Mouse (Mus musculus): ENCODE measurements around the gene Pakap. TPM values are rescaled to one million over a fixed set of nuclear protein-coding genes. Genes with fewer than 3 reads are reported as not detected.

The Pakap gene
- polyA plus RNA-seq, 1 experiment: 0.63 TPM

DNA sequence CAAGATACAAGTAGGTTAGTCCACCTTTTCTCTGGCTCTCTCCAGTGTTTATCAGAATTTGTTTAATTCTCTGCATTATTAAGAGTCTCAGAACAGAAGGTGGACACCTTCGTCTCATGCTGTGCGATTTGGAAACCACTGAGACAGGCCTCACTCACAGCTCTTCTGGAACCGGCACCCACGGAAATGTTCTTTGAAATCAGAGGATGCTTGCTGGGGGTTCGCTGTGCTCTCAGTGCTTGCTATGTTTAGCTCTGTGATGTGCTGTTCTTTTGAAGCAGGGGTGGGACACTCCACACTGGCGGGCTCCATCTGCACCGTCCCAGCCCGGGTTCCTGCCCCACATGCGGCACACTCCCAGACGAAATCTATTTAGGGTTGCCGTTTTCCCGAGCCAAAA is 88.4 kb downstream of the Pakap start:
- H3K4me1 ChIP-seq: no peaks in the 10 kb centered on the region
- no peak for TF ChIP-seq GATA1 (IDR thresholded peaks at IDR 0.05; ENCODE audit: borderline replicate concordance, low read length)
- TF ChIP-seq FLI1 (IDR thresholded peaks at IDR 0.05; ENCODE audit: low read length): no peak
- H3K9me3 ChIP-seq: peaks cover 13% of the 10 kb centered on the region
- H3K36me3 ChIP-seq (replicated peaks; ENCODE audit: low read length): no peaks in the 10 kb centered on the region
- H3K4me3 ChIP-seq (replicated peaks): no peak overlapping the region
- H3K27me3 ChIP-seq (replicated peaks): no peaks in the 10 kb centered on the region

DNA sequence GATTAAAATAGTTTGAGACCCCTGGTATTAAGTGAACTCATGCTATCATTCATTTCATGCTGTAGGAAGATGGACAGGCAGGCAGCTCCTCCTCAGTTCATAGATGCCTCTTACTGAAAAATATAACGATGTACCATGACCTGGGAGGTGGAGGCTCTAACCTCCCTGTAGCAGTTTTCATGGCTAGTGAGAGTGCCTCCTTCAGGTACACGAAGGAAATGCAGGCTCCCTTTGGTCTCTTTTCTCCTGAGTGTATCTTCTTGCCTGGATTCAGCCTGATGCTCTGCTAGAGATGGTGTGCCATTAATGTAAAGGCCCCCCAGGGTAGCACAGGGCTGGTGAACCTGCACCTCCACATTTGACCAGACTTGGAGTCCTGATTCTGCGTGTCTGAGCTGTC is 88.9 kb downstream of the Pakap start:
- H3K27me3 ChIP-seq (replicated peaks): no peaks in the 10 kb centered on the region
- TF ChIP-seq GATA1 (IDR thresholded peaks at IDR 0.05; ENCODE audit: borderline replicate concordance, low read length) (no peak), FLI1 (IDR thresholded peaks at IDR 0.05; ENCODE audit: low read length) (no peak)
- H3K9me3 ChIP-seq: peaks cover 13% of the 10 kb centered on the region
- no peaks in the 10 kb centered on the region for H3K4me1 ChIP-seq
- H3K36me3 ChIP-seq (replicated peaks; ENCODE audit: low read length): no peaks in the 10 kb centered on the region
- no peak overlapping the region for H3K4me3 ChIP-seq (replicated peaks)

DNA sequence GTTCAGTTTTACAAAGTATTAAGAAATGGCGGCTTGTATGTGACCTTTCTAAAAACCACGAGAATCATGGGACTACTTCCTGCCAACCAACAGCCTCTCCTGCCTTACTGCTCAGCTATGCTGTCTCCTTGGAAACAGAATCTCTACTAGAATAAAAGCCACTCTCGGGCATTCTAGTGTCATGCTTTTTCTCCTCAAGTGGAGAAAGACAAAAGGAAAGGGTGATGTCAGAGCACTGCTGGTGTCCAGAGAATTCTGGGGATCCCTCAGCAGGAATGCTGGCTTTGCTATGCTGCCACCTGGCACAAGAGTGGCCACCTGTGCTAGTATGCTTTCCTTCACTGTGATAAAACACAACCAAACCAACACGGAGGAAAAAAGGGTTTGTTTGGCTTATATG is 92.5 kb downstream of the Pakap start:
- no peaks in the 10 kb centered on the region for H3K4me1 ChIP-seq
- peaks cover 10% of the 10 kb centered on the region for H3K9me3 ChIP-seq
- H3K36me3 ChIP-seq (replicated peaks; ENCODE audit: low read length): no peaks in the 10 kb centered on the region
- TF ChIP-seq FLI1 (IDR thresholded peaks at IDR 0.05; ENCODE audit: low read length): no peak
- no peak for TF ChIP-seq GATA1 (IDR thresholded peaks at IDR 0.05; ENCODE audit: borderline replicate concordance, low read length)
- no peak overlapping the region for H3K4me3 ChIP-seq (replicated peaks)
- H3K27me3 ChIP-seq (replicated peaks): peaks cover 9% of the 10 kb centered on the region

DNA sequence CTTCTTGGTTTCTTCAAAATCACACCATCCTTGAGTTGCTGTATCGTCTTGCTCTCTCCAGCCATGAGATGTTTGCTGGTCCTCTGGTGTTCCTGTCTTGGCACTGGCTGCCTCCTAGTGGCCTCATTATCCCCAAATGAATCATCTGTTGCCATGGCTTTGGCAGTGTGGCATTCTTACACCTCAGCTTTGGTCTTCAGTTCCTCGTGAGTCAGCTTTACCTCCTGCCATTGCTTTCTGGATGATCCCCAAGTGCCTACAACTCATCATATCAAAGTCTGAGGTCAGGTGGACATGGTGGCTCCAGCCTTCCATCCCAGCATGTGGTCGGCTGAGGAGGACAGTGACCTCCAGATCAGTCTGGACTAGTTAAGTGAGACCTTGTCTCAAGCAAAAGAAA is 98.1 kb downstream of the Pakap start:
- H3K9me3 ChIP-seq: no peaks in the 10 kb centered on the region
- no peak overlapping the region for H3K4me3 ChIP-seq (replicated peaks)
- peaks cover 32% of the 10 kb centered on the region for H3K27me3 ChIP-seq (replicated peaks)
- TF ChIP-seq FLI1 (IDR thresholded peaks at IDR 0.05; ENCODE audit: low read length) (no peak), GATA1 (IDR thresholded peaks at IDR 0.05; ENCODE audit: borderline replicate concordance, low read length) (no peak)
- H3K4me1 ChIP-seq: no peaks in the 10 kb centered on the region
- H3K36me3 ChIP-seq (replicated peaks; ENCODE audit: low read length): no peaks in the 10 kb centered on the region

DNA sequence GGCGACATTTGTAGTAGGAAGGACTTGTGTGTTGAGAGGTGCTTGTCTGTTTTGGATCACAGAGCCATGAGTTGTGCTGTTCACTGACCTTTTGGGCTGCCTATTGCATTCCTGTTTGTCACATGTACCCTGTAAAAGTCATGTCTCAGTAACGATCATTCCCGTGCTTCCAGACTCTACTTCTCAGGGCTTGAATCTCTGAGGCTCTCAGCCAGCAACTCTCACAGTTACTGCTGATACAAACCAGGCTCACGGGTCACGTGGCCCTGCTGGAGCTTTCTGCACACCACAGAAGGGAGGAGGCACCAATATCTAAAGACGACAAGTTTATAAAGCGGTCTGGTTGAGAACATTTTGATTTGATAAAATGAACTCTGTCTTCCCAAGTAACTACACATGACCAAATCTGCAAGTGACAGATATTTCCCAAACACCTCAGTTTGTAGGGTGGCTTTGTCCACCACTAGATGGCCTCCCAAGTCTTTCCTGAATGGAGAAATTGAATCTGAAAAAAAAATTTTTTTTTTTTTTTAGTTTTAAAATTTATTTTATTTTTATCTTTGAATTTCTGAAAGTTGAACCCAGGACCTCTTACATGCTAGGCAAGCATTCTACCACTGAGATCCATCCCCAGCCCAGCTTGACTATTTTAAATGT is 103.0 kb downstream of the Pakap start:
- Histone ChIP-seq H3K27me3 (replicated peaks) (peaks cover 25% of the 10 kb centered on the region), H3K4me3 (replicated peaks) (no peak overlapping the region), H3K9me3 (no peaks in the 10 kb centered on the region), H3K4me1 (peaks cover 35% of the 10 kb centered on the region), H3K36me3 (replicated peaks; ENCODE audit: low read length) (no peaks in the 10 kb centered on the region)
- TF ChIP-seq FLI1 (IDR thresholded peaks at IDR 0.05; ENCODE audit: low read length) (no peak), GATA1 (IDR thresholded peaks at IDR 0.05; ENCODE audit: borderline replicate concordance, low read length) (no peak)

DNA sequence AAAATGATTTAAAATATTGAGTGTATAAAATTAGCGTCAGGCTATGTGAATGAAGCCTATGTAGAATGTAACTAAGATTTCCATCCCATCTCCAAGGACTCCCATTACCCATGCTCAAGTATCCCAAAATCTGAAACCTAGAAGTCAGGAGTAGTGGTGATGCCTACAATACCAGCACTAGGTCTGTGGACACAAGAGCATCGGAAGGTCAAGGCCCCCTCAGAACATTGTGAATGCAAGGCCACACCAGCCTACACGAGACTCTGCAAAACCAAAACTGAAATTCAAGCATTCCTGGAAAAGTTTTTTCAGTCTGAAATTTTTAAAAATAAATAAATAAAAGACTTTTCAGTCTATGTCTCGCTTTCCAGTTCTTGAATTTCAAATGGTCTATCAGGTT is 104.6 kb downstream of the Pakap start:
- TF ChIP-seq FLI1 (IDR thresholded peaks at IDR 0.05; ENCODE audit: low read length) (no peak), GATA1 (IDR thresholded peaks at IDR 0.05; ENCODE audit: borderline replicate concordance, low read length) (no peak)

DNA sequence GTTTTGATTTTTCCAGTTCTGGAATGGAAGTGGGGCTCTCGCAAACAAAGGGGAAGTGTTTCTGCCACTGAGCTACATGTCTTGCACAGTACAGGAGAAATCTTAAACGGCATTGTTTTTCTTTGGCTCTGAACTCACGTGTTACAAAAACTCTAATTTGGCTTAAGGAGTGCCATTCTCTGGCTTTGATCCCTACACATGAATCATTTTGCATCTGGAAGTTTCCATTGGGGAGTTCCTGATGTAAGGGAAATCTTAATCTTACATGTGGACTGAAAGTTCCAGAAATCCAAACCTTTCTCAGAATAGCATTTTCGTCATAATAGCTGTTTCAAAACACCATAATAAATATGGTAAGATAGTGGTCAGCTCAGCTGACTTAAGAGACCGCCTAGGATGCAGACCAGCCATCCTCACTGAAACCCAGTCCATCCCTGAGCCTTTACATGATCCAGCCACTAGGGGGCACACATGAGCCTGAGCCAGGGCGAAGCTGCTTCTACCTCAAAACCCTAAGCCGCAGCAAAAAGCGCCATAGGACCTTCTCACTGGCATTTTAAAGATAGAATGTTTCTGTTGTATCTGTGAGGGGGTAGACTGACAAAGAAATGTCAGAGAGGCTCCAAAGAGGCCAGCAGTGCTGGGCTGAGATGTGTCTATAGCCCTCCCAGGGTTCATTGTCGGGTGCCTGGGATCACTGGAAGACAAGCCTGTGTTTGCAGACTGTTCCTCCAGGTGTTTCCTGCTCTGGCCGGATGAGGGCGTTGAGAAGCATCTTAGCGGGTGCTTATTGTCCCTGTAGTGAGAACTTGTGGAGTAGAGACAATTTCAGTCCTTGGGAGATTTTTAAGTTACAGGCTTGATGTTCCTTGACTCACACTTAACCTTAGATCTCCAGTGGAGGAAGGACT is 105.3 kb downstream of the Pakap start:
- TF ChIP-seq GATA1 (IDR thresholded peaks at IDR 0.05; ENCODE audit: borderline replicate concordance, low read length): no peak
- no peak for TF ChIP-seq FLI1 (IDR thresholded peaks at IDR 0.05; ENCODE audit: low read length)
- H3K4me1 ChIP-seq: peaks cover 35% of the 10 kb centered on the region
- peak overlapping the region; percentile 83 for H3K4me3 ChIP-seq (replicated peaks)
- H3K27me3 ChIP-seq (replicated peaks): peaks cover 18% of the 10 kb centered on the region
- H3K9me3 ChIP-seq: no peaks in the 10 kb centered on the region
- H3K36me3 ChIP-seq (replicated peaks; ENCODE audit: low read length): no peaks in the 10 kb centered on the region

More for the DNA sequence above, 104.6 kb downstream of the Pakap start:
- Histone ChIP-seq H3K36me3 (replicated peaks; ENCODE audit: low read length) (no peaks in the 10 kb centered on the region), H3K9me3 (no peaks in the 10 kb centered on the region), H3K4me3 (replicated peaks) (no peak overlapping the region), H3K4me1 (peaks cover 35% of the 10 kb centered on the region), H3K27me3 (replicated peaks) (peaks cover 18% of the 10 kb centered on the region)

DNA sequence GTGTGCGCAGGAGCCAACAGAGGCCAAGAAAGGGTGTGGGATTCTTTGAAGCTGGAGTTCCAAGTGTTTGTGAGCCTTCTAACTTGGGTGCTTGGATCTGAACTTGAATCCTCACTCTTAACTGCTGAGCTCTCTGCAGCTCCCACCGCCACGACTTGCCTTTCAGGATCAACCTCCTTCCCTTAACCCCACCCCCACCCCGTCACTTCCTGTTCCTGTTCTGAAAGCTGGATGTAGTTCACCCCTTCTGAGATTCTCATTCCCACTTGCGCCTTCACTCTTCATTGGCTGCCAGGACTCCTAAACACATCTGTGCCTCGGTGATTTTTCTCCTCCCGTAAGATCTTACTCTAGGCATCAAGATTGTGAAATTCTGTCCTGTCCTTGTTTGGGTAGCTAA is 106.4 kb downstream of the Pakap start:
- no peaks in the 10 kb centered on the region for H3K36me3 ChIP-seq (replicated peaks; ENCODE audit: low read length)
- no peaks in the 10 kb centered on the region for H3K9me3 ChIP-seq
- no peak for TF ChIP-seq FLI1 (IDR thresholded peaks at IDR 0.05; ENCODE audit: low read length)
- no peak for TF ChIP-seq GATA1 (IDR thresholded peaks at IDR 0.05; ENCODE audit: borderline replicate concordance, low read length)
- H3K4me1 ChIP-seq: peaks cover 35% of the 10 kb centered on the region
- no peak overlapping the region for H3K4me3 ChIP-seq (replicated peaks)
- peaks cover 13% of the 10 kb centered on the region for H3K27me3 ChIP-seq (replicated peaks)

DNA sequence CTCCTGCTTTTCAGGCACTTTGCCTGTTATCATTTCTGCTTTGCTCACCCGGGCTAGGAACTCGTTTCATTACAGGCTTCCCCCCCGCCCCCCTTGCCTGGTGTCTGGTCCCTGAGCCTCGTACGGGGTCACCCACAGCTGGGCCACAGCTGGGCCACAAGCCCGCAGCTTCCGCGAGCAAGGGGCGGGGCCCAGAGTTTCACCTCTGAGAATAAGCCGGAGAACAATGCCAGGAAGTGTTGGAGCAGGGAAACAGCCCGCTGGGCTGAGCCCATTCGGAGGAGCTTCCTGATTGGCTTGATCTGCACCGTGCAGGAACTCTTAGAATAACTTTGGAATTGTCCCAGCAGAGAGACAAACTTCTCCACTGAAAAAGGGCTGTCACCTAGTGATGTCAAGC is 107.4 kb downstream of the Pakap start:
- Histone ChIP-seq H3K9me3 (no peaks in the 10 kb centered on the region), H3K4me1 (peaks cover 35% of the 10 kb centered on the region), H3K27me3 (replicated peaks) (peaks cover 8% of the 10 kb centered on the region), H3K36me3 (replicated peaks; ENCODE audit: low read length) (no peaks in the 10 kb centered on the region), H3K4me3 (replicated peaks) (peak overlapping the region; percentile 4)
- TF ChIP-seq FLI1 (IDR thresholded peaks at IDR 0.05; ENCODE audit: low read length): no peak
- no peak for TF ChIP-seq GATA1 (IDR thresholded peaks at IDR 0.05; ENCODE audit: borderline replicate concordance, low read length)

DNA sequence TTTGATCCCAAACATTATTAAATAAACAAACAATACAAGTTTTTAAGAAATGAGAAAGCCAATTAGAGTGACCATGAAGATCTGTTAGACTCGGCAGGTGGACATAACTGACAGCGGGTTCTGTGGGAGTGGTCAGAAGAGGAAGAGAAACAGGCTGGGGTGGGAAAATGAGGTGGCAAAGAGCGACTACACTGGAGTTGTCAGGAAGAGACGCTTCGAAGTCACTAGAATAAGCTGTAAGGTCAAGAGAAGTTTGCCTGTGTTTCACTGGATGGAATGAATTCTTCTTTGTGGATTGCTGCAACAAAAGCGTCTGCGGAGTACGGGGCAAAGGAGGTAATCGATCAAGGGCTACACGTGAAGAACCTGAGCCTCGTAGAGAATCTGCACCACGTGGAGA is 109.9 kb downstream of the Pakap start:
- Histone ChIP-seq H3K9me3 (no peaks in the 10 kb centered on the region), H3K27me3 (replicated peaks) (peaks cover 11% of the 10 kb centered on the region), H3K36me3 (replicated peaks; ENCODE audit: low read length) (no peaks in the 10 kb centered on the region), H3K4me1 (peaks cover 31% of the 10 kb centered on the region), H3K4me3 (replicated peaks) (no peak overlapping the region)
- TF ChIP-seq GATA1 (IDR thresholded peaks at IDR 0.05; ENCODE audit: borderline replicate concordance, low read length): no peak
- TF ChIP-seq FLI1 (IDR thresholded peaks at IDR 0.05; ENCODE audit: low read length): no peak

Measured in megakaryocyte, embryonic 14.5 days (primary cell).